Mouse (Mus musculus): ENCODE measurements around the gene Rasgef1b.

DNA sequence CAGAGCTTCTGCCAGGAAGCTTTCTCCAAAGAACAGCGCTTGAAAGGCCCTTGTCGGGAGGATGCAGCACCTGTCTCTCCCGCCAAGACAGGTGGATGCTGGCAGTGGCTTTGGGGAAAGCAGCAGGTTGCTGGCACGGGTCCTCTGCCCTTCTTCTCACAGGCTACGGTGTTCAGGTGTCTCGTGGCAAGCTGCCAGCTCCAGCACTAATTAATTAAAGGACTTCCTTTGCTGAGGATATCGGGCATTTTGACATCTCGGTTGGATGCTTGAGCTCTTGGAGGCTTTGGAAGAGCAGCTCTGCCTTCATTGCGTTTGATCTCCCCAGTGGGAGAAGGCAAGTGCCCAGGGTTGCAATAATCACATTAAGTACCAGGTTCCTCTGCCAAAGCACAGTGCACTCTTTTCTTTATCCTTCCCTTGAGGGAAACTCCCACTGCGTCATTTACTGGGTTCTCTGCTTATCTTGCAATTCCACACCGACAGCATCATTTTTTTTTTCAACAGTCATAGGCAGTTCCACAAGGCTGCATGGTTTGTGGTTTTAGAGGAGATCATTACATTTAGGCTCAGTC is 187.5 kb downstream of the Rasgef1b start:
- TF ChIP-seq POLR2A (IDR thresholded peaks at IDR 0.05; ENCODE audit: borderline replicate concordance, control insufficient read depth, low read depth, low read length) (no peak), CTCF (IDR thresholded peaks at IDR 0.05; ENCODE audit: control insufficient read depth, insufficient read depth, low read length) (no peak)
